Mouse (Mus musculus) right cerebral cortex, postnatal 25 days (tissue): ENCODE measurements around the gene Fxr1.
"Not testable (repeated sequence)": the region's sequence is repeated elsewhere in the genome, so short reads cannot be mapped to it uniquely, and the experiment has no call there.

Experiments
- DNase-seq: peaks from one replicate; pipeline ENCODE4 v3.0.0; 2022

Fxr1 gene

DNA sequence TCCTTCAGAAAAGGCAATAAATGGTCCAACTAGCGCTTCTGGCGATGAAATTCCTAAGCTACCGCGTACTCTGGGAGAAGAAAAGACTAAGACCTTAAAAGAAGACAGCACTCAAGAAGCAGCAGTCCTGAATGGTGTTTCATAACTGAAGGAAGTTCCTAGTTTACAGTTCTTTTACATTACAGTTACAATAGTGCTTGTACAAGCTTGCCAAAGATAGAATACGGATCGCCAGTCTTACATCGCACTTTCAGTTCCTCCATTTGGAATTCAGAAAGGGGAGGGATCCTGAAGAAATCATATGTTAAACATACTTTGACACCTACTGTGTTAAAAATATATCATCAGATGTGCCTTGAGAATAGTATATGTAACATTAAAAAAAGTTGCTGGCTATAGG, 49.2 kb downstream of the Fxr1 start:
- DNase-seq: not testable (repeated sequence)

GRCm38 (mm10) chr3:34072726-34073125, 53.0 kb downstream of the Fxr1 start:
- DNase-seq: no peak

DNA sequence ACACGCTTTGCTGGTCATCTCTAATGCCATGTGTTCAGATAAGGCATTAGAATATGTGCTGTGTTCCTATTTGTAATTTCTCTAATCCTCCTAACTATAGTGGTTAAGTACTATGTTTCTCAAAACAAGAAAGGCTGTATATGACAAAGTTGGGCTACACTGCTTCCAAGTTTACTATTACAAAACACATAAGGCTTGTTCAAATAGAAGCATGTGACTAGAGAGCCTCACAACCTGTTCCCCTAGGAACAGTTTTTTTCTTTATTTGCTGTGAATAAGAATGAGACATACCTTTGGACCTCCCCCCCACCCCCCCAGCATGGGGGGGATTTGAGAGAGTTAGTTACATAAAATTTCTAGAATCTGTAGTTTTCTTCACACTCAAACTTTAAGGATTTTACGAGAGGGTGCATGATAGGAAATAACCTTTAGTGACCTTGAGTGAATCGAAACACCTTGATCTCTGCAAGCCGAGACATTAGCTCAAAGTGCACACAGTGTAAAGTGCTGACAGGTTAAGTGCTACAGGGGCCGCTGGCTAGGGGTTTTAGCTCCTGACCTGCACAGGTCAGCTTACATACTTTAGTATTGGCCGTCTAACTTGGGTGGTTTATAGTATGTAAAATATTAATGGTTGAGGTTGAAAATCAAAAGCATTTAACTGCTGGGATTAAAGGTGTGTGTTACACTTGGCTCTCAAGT, 56.5 kb downstream of the Fxr1 start:
- DNase-seq: no peak

DNA sequence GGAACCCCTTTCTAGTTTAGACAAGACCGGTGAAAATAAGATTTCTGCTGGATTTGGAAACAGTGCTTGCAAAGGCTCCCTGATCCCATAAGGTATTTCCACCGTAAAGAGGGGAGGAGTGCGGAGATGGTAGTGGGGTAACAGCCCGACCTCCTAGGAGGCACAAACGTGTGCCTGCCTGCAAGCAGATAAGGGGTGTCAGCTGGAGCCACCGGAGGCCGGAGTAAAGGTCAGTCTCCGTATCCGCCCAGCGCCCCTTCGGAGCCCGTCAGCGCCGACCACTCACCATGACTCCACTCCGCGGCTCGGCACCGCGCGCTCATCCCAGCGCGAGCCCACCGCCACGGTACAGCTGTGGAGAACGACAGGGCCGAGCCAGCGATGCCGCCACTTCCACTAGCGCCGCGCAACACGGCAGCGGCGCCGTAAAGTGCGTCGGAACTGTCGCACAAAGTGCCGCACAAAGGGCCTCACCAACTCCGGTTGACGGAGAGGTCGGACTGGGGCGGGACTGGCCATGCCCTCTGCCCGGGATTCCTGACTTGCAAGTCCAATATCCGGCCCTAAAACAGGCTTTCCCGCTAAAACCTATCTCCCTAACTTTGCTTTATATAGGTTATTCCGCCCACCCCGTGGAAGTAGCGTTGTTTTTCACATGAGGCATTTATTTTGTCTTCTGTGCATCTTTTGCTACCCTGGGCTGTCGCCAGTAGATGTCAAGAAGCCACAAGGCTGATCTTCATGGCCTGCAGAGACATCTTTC, 61.3 kb downstream of the Fxr1 start, which contains the start of gene Dnajc19:
TSS of gene Dnajc19 (minus strand) at position 422 of the 763 bp plus-strand sequence.
- peak; percentile 95 for DNase-seq

- DNase-seq: no peak
These were observed 62.2 kb downstream of the Fxr1 start for GRCm38 (mm10) chr3:34081929-34082328.

DNA sequence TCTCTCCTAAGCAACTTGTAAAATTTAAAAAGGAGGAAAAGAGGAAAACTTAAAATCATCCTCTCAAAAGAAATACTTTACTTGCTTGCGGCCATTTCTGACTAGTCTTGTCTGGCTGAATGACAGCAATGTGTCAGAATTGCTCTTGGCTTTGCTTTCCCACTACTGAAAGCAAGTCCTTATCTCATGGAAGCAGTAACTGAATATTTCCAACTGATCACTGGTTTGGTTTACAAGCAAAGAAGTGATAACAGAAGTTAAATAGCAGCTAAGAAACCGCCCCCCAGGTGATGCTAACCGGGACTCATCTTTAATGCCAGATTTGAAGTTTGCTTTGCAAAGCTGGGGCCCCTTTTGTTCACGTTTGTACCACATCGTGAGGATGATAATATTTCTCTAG, 63.9 kb downstream of the Fxr1 start:
- DNase-seq: no peak

GRCm38 (mm10) chr3:34102891-34103290, 83.1 kb downstream of the Fxr1 start:
- no peak for DNase-seq

- no peak for DNase-seq
These were observed 84.3 kb downstream of the Fxr1 start for GRCm38 (mm10) chr3:34103902-34104672.

DNA sequence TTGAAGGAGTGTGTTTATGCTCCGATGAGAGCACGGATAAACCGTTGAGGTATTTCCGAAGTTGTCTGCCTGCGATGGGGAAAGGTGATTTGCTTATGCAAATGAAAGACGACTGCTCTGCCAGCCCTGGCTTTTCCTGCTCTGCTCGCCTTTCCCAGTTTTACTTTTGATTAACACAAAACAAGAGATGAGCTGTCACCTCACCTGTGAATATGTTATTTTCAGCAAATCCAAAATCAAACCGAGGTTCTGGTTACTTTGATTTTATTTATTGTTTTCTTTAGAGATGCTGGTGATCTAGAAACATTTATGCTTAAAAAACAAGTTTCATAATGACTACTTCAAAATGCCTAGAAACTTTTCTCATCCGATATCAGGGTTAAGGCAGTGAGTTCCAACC, 86.7 kb downstream of the Fxr1 start:
- DNase-seq: no peak

GRCm38 (mm10) chr3:34107631-34108030, 87.9 kb downstream of the Fxr1 start:
- DNase-seq: no peak

DNA sequence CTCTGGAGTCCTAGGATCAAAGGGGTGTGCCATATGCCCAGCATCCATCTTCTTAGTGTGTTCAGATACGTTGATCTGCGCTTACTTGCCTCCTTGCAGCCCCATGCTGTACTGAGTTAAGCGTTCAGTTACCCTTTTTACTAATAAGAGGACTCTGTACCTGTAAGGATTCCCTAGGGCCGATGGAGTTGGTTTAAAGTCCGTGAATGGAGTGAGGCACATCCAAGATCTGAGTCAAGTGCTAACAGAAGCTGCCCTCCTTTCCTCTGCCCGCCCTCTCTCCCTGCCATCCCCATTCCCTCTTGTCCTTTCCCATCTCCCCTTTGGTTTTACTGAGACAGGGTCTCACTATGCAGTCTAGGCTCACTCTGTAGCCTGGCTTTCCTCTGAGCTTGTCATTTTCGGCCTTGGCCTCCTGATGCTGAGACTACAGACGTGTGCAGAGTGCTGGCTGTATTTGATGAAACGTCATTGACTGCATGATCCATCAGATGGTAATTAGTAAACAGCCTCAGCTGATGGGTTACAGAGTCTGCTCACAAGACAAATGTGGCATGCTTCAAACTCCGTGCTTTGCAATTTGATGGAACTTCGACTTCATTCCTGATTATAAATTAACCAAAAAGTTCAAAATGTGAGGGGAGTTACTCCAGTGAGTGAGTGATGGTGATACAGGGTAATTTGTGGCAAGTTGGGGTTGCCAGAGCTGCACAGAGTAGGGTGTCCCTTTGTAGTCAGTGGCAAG, 92.4 kb downstream of the Fxr1 start:
- no peak for DNase-seq

- DNase-seq: no peak
These were observed 96.1 kb downstream of the Fxr1 start for GRCm38 (mm10) chr3:34115806-34116205.

DNA sequence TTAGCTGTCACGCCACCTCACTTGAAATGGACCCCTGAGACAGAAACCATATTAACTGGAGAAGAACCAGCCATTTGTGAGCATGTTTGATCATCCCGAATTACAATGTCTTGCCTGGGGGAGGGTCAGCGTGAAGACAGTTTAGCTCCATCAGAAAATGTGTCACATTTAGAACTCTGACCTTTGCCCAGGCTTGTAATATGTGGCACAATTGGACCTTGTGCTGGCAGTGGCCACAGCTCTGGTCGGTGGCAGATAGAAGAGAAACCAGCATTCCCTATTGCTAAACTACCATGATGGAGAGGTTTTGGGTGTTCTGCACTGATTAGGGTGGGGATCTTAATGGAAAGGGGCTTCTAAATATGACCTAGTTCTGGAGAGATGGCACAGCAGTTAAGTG, 100.1 kb downstream of the Fxr1 start:
- DNase-seq: no peak
